Mouse (Mus musculus) liver, embryonic 14.5 days (tissue): ENCODE data around the gene Rnf144b.

Experiments
- CTCF ChIP-seq: IDR thresholded peaks from 2 replicates; pipeline ENCODE4 v1.5.1; 2016; ENCODE audit warnings: antibody characterized with exemption, low read depth, control low read depth
- EP300 ChIP-seq: IDR thresholded peaks from 2 replicates; pipeline ENCODE4 v1.6.1; 2016; ENCODE audit warnings: antibody characterized with exemption, low read depth

DNA sequence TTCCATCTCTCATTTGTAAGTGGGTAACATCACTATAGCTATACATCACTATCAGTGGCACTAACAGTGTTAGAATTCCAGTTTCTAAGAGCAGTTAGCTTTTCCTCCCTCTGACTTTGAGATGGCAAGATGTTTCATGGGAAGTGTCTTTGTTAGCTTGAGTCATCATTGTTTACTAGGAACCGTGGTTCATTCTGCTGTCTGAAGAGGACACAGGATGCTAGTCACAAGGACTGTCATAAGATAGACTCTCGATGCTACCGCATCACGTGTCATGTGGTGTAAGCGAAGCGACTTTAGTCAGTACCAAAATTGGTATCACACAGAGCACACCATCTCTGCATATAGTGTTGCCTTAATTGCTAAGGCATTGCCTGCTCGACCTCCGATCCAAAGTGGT, 105.7 kb downstream of the Rnf144b start:
- TF ChIP-seq EP300: no peak
- no peak for TF ChIP-seq CTCF
